Mouse (Mus musculus): Measurements from ENCODE around the gene Ifnl3. TPM values are rescaled to one million over a fixed set of nuclear protein-coding genes. Genes with fewer than 3 reads are reported as not detected.

The Ifnl3 gene
- polyA plus RNA-seq (2012; rRNA removed; ENCODE audit: low replicate concordance) = not detected in 2 replicates

DNA sequence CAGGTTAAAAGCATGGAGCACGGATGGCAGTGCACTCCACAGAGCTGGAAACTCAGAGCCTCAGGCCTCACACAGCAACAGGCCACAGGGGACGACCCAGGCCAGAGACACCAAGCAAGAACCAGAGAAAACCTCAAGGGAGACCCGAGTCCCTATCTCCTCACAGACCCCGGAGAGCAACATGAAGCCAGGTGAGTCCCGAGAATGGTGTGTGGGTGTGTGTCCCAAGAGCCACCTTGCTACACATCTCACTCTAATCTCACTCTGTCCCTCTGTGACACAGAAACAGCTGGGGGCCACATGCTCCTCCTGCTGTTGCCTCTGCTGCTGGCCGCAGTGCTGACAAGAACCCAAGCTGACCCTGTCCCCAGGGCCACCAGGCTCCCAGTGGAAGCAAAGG, at the start of gene Ifnl3:
Ifnl3 (plus strand) TSS at position 301 of the 400 bp plus-strand sequence.

GRCm38 (mm10) chr7:28510405-28510974, 12.1 kb upstream of the Ifnl3 start, which contains the start of gene Ifnl2:
Gene Ifnl2, minus strand, starts transcription at chr7:28510455.

GRCm38 (mm10) chr7:28540526-28540925, 17.9 kb downstream of the Ifnl3 start, which contains the start of gene Sycn:
Gene Sycn, plus strand, starts transcription at chr7:28540885.

GRCm38 (mm10) chr7:28547154-28547553, 24.5 kb downstream of the Ifnl3 start, which contains the start of gene Nccrp1:
Gene Nccrp1, minus strand, starts transcription at chr7:28547254.

Other genes with a start within 250 kb of the Ifnl3 start
- gene Eid2b, start 245.1 kb upstream of the Ifnl3 start, polyA plus RNA-seq (2012; rRNA removed; ENCODE audit: low replicate concordance) = 5.6 and 9.5 TPM in 2 replicates
- gene Selenov, start 231.7 kb upstream of the Ifnl3 start, polyA plus RNA-seq (2012; rRNA removed; ENCODE audit: low replicate concordance) = not detected in 2 replicates
- 0.85 and 2.0 TPM in 2 replicates for gene Dll3, start 220.6 kb upstream of the Ifnl3 start, polyA plus RNA-seq (2012; rRNA removed; ENCODE audit: low replicate concordance)
- gene Timm50, start 210.8 kb upstream of the Ifnl3 start, polyA plus RNA-seq (2012; rRNA removed; ENCODE audit: low replicate concordance) = 62.6 and 69.2 TPM in 2 replicates
- gene Supt5, start 184.1 kb upstream of the Ifnl3 start, polyA plus RNA-seq (2012; rRNA removed; ENCODE audit: low replicate concordance) = 67.1 and 86.1 TPM in 2 replicates
- 542 and 682 TPM in 2 replicates for gene Rps16, start 172.2 kb upstream of the Ifnl3 start, polyA plus RNA-seq (2012; rRNA removed; ENCODE audit: low replicate concordance)
- 18.5 and 35.5 TPM in 2 replicates for gene Plekhg2, start 150.2 kb upstream of the Ifnl3 start, polyA plus RNA-seq (2012; rRNA removed; ENCODE audit: low replicate concordance)
- 75.8 and 210 TPM in 2 replicates for gene Zfp36, start 142.6 kb upstream of the Ifnl3 start, polyA plus RNA-seq (2012; rRNA removed; ENCODE audit: low replicate concordance)
- gene Med29, start 130.1 kb upstream of the Ifnl3 start, polyA plus RNA-seq (2012; rRNA removed; ENCODE audit: low replicate concordance) = 48.3 and 51.3 TPM in 2 replicates
- gene Paf1, start 129.9 kb upstream of the Ifnl3 start, polyA plus RNA-seq (2012; rRNA removed; ENCODE audit: low replicate concordance) = 81.7 and 153 TPM in 2 replicates
- gene Gmfg, start 85.4 kb upstream of the Ifnl3 start, polyA plus RNA-seq (2012; rRNA removed; ENCODE audit: low replicate concordance) = 3.9 and 4.1 TPM in 2 replicates
- 1.9 and 2.2 TPM in 2 replicates for gene Lrfn1, start 70.9 kb upstream of the Ifnl3 start, polyA plus RNA-seq (2012; rRNA removed; ENCODE audit: low replicate concordance)
- not detected in 2 replicates for gene Ifnl2, start 12.4 kb upstream of the Ifnl3 start, polyA plus RNA-seq (2012; rRNA removed; ENCODE audit: low replicate concordance)
- gene Sycn, start 18.0 kb downstream of the Ifnl3 start, polyA plus RNA-seq (2012; rRNA removed; ENCODE audit: low replicate concordance) = 17.4 and 5,492 TPM in 2 replicates
- gene Nccrp1, start 24.4 kb downstream of the Ifnl3 start, polyA plus RNA-seq (2012; rRNA removed; ENCODE audit: low replicate concordance) = 0.26 and 3.6 TPM in 2 replicates
- gene Samd4b, start 75.3 kb downstream of the Ifnl3 start, polyA plus RNA-seq (2012; rRNA removed; ENCODE audit: low replicate concordance) = 60.8 and 63.0 TPM in 2 replicates
- 72.4 and 92.7 TPM in 2 replicates for gene Pak4, start 75.3 kb downstream of the Ifnl3 start, polyA plus RNA-seq (2012; rRNA removed; ENCODE audit: low replicate concordance)
- 0.05 TPM in 1 of 2 replicates, not detected in the other for gene Acp7, start 108.5 kb downstream of the Ifnl3 start, polyA plus RNA-seq (2012; rRNA removed; ENCODE audit: low replicate concordance)
- gene Fbxo27, start 170.0 kb downstream of the Ifnl3 start, polyA plus RNA-seq (2012; rRNA removed; ENCODE audit: low replicate concordance) = 1.2 and 1.3 TPM in 2 replicates
- 1.2 and 2.9 TPM in 2 replicates for gene Fbxo17, start 194.0 kb downstream of the Ifnl3 start, polyA plus RNA-seq (2012; rRNA removed; ENCODE audit: low replicate concordance)
- 121 and 126 TPM in 2 replicates for gene Mrps12, start 219.0 kb downstream of the Ifnl3 start, polyA plus RNA-seq (2012; rRNA removed; ENCODE audit: low replicate concordance)
- gene Sars2, start 219.2 kb downstream of the Ifnl3 start, polyA plus RNA-seq (2012; rRNA removed; ENCODE audit: low replicate concordance) = 26.1 and 35.4 TPM in 2 replicates
- not detected in 2 replicates for gene Ccer2, start 233.3 kb downstream of the Ifnl3 start, polyA plus RNA-seq (2012; rRNA removed; ENCODE audit: low replicate concordance)
- gene Sirt2, start 243.9 kb downstream of the Ifnl3 start, polyA plus RNA-seq (2012; rRNA removed; ENCODE audit: low replicate concordance) = 28.7 and 28.8 TPM in 2 replicates
- gene Nfkbib, start 244.7 kb downstream of the Ifnl3 start, polyA plus RNA-seq (2012; rRNA removed; ENCODE audit: low replicate concordance) = 85.4 and 139 TPM in 2 replicates

Data from duodenum, adult 2 months (tissue).